Mouse (Mus musculus) bone marrow macrophage, adult 2 months (primary cell): Measurements from ENCODE around the gene Commd6. TPM values are rescaled to one million over a fixed set of nuclear protein-coding genes. Genes with fewer than 3 reads are reported as not detected.

Experiments used
- H3K27ac ChIP-seq: 2 replicates; pipeline ENCODE4 v1.5.1; 2012; ENCODE audit warnings: low read depth, low read length; ENCODE audit not compliant: insufficient read depth
- H3K4me1 ChIP-seq: 2 replicates; pipeline ENCODE4 v1.6.1; 2012; ENCODE audit warnings: low read length; ENCODE audit not compliant: control insufficient read depth, insufficient read depth
- H3K4me3 ChIP-seq: 2 replicates; pipeline ENCODE4 v1.5.1; 2012; ENCODE audit warnings: mild to moderate bottlenecking, low read length, moderate library complexity; ENCODE audit not compliant: insufficient read depth
- CTCF ChIP-seq: IDR thresholded peaks from 2 replicates; pipeline ENCODE4 v1.5.1; 2012; ENCODE audit warnings: low read depth, mild to moderate bottlenecking, low read length, moderate library complexity
- POLR2A ChIP-seq: IDR thresholded peaks from 2 replicates; pipeline ENCODE4 v1.6.1; 2012; ENCODE audit warnings: mild to moderate bottlenecking, low read depth, low read length, borderline replicate concordance
- polyA plus RNA-seq: library from polyadenylated mRNA; stranded (reverse); fragments of >200 nt; gene quantifications from 2 replicates; pipeline ENCODE4 v1.2.4, GENCODE M21; 2012; ENCODE audit not compliant: missing spikeins, insufficient read depth, insufficient read length

Gene Commd6
- 50.4 and 56.2 TPM in 2 replicates for polyA plus RNA-seq

- TF ChIP-seq POLR2A, result no peak
- no peak for TF ChIP-seq CTCF
- H3K4me3 ChIP-seq, result peak within 1 kb of the TSS; percentile 92
- peaks cover 20% of the 10 kb centered on the region for H3K4me1 ChIP-seq
- peak within 1 kb of the TSS; percentile 90 for H3K27ac ChIP-seq
Observed at GRCm38 (mm10) chr14:101640153-101640843, at the start of gene Commd6. Gene Commd6, minus strand, starts transcription at chr14:101640686.

- Histone ChIP-seq H3K4me3 (no peak overlapping the region), H3K27ac (no peak overlapping the region), H3K4me1 (no peaks in the 10 kb centered on the region)
- TF ChIP-seq CTCF (no peak), POLR2A (no peak)
Observed at GRCm38 (mm10) chr14:101688406-101688805, 47.9 kb upstream of the Commd6 start.

GRCm38 (mm10) chr14:101687696-101688095 lies 47.2 kb upstream of the Commd6 start:
- H3K4me3 ChIP-seq, result no peak overlapping the region
- no peak overlapping the region for H3K27ac ChIP-seq
- no peaks in the 10 kb centered on the region for H3K4me1 ChIP-seq
- no peak for TF ChIP-seq CTCF
- no peak for TF ChIP-seq POLR2A

GRCm38 (mm10) chr14:101672226-101672625 lies 31.7 kb upstream of the Commd6 start:
- no peak overlapping the region for H3K4me3 ChIP-seq
- no peak overlapping the region for H3K27ac ChIP-seq
- H3K4me1 ChIP-seq, result peaks cover 2% of the 10 kb centered on the region; the same call in 1 of the 2 replicates
- TF ChIP-seq CTCF, result no peak
- TF ChIP-seq POLR2A, result no peak

GRCm38 (mm10) chr14:101668626-101669025 lies 28.1 kb upstream of the Commd6 start:
- no peak overlapping the region for H3K4me3 ChIP-seq
- TF ChIP-seq POLR2A (no peak), CTCF (no peak)
- H3K4me1 ChIP-seq, result peaks cover 2% of the 10 kb centered on the region; the same call in 1 of the 2 replicates
- H3K27ac ChIP-seq, result no peak overlapping the region

- H3K4me3 ChIP-seq, result no peak overlapping the region
- H3K4me1 ChIP-seq, result peaks cover 12% of the 10 kb centered on the region
- no peak for TF ChIP-seq CTCF
- TF ChIP-seq POLR2A, result no peak
- no peak overlapping the region for H3K27ac ChIP-seq
Observed at GRCm38 (mm10) chr14:101666536-101666935, 26.1 kb upstream of the Commd6 start.

GRCm38 (mm10) chr14:101666056-101666455 lies 25.6 kb upstream of the Commd6 start:
- H3K4me1 ChIP-seq, result peaks cover 12% of the 10 kb centered on the region
- TF ChIP-seq CTCF (no peak), POLR2A (no peak)
- no peak overlapping the region for H3K27ac ChIP-seq
- no peak overlapping the region for H3K4me3 ChIP-seq

GRCm38 (mm10) chr14:101664274-101664673 lies 23.8 kb upstream of the Commd6 start:
- no peak overlapping the region for H3K27ac ChIP-seq
- peaks cover 12% of the 10 kb centered on the region for H3K4me1 ChIP-seq
- no peak for TF ChIP-seq CTCF
- TF ChIP-seq POLR2A, result no peak
- H3K4me3 ChIP-seq, result no peak overlapping the region

- Histone ChIP-seq H3K27ac (peak overlapping the region; percentile 89), H3K4me1 (peaks cover 18% of the 10 kb centered on the region), H3K4me3 (no peak overlapping the region)
- TF ChIP-seq POLR2A (no peak), CTCF (no peak)
Observed at GRCm38 (mm10) chr14:101661654-101662412, 21.3 kb upstream of the Commd6 start.

GRCm38 (mm10) chr14:101656307-101656706 lies 15.8 kb upstream of the Commd6 start:
- no peak overlapping the region for H3K27ac ChIP-seq
- no peak overlapping the region for H3K4me3 ChIP-seq
- TF ChIP-seq CTCF, result no peak
- no peak for TF ChIP-seq POLR2A
- peaks cover 13% of the 10 kb centered on the region for H3K4me1 ChIP-seq
